Mouse (Mus musculus) hindbrain, postnatal 0 days (tissue): ENCODE measurements at regions not wholly inside any gene's neighbourhood (a gene's known extent, or its start where the extent isn't known, plus 50 kb on each side); places are given as distances from the start of the nearest gene placed in this dataset.
A peak's percentile ranks its signal among the peaks of the same experiment; 100 is the strongest.

ENCODE experiments used
- ATAC-seq: fragments of 200-750 bp; cut with Nextera tagmentation; 2 replicates; pipeline ENCODE4 v1.8.0; 2017; ENCODE audit warnings: mild to moderate bottlenecking, moderate TSS enrichment, moderate library complexity
- DNase-seq: peaks from one replicate; pipeline ENCODE4 v3.0.0-alpha.2; 2015; ENCODE audit warnings: low spot score
- H3K27ac ChIP-seq: fragments of 300-500 bp; sonication (generic); 2 replicates; pipeline ENCODE4 v1.5.1; 2014; ENCODE audit warnings: mild to moderate bottlenecking
- H3K27me3 ChIP-seq: fragments of 300-500 bp; sonication (generic); 2 replicates; pipeline ENCODE4 v1.6.1; 2014; ENCODE audit warnings: low read length, mixed read lengths; ENCODE audit not compliant: insufficient read depth
- H3K36me3 ChIP-seq: fragments of 300-500 bp; sonication (generic); 2 replicates; pipeline ENCODE4 v1.6.1; 2014; ENCODE audit warnings: low read length, mixed read lengths; ENCODE audit not compliant: insufficient read depth
- H3K4me1 ChIP-seq: fragments of 300-500 bp; sonication (generic); 2 replicates; pipeline ENCODE4 v1.6.1; 2014; ENCODE audit warnings: antibody characterized with exemption, low read length, mixed read lengths; ENCODE audit not compliant: insufficient read depth
- H3K4me2 ChIP-seq: fragments of 300-500 bp; sonication (generic); 2 replicates; pipeline ENCODE4 v1.6.1; 2014; ENCODE audit warnings: low read depth, mild to moderate bottlenecking, low read length, moderate library complexity, mixed read lengths
- H3K4me3 ChIP-seq: fragments of 300-500 bp; sonication (generic); 2 replicates; pipeline ENCODE4 v1.5.1; 2014; ENCODE audit warnings: low read length
- H3K9ac ChIP-seq: fragments of 300-500 bp; sonication (generic); replicated peaks from 2 replicates; pipeline ENCODE4 v1.6.1; 2014; ENCODE audit warnings: mild to moderate bottlenecking, low read length, moderate library complexity, mixed read lengths
- H3K9me3 ChIP-seq: fragments of 300-500 bp; sonication (generic); 2 replicates; pipeline ENCODE4 v1.6.1; 2016; ENCODE audit warnings: low read length, mixed read lengths
- CTCF ChIP-seq: IDR thresholded peaks from 2 replicates; pipeline ENCODE4 v1.5.1; 2016; ENCODE audit warnings: antibody characterized with exemption, control low read depth, low read depth
- WGBS: fragments of 180-500 bp; shearing (Covaris S2); extraction: QIAGEN DNeasy Blood & Tissue Kit; methylation state at CpG from one replicate; pipeline ENCODE4 v1.1.7; 2014; 5-methylcytosine and 5-hydroxymethylcytosine counted together

- H3K4me1 ChIP-seq, result no peaks in the 10 kb centered on the region; the same call in 1 of the 2 replicates
- ATAC-seq (no peak), DNase-seq (no peak)
- no peaks in the 10 kb centered on the region for H3K36me3 ChIP-seq
- H3K4me3 ChIP-seq, result no peak overlapping the region
- no peak overlapping the region for H3K4me2 ChIP-seq
- no peak overlapping the region for H3K9ac ChIP-seq
- no peak for TF ChIP-seq CTCF
- WGBS, result 72% methylated on average over 7 of the region's 7 CpGs
- no peaks in the 10 kb centered on the region for H3K27me3 ChIP-seq
- H3K27ac ChIP-seq, result no peak overlapping the region
- no peaks in the 10 kb centered on the region for H3K9me3 ChIP-seq
These were observed 60.0 kb downstream of the Dact2 start for GRCm38 (mm10) chr17:14144082-14144481.

- peak; percentile 23 for DNase-seq
- 66% methylated on average over 5 of the region's 5 CpGs for WGBS
These were observed 62.4 kb downstream of the Dact2 start for GRCm38 (mm10) chr17:14141669-14142068.

GRCm38 (mm10) chr17:14140266-14140665 lies 63.8 kb downstream of the Dact2 start:
- no peak for TF ChIP-seq CTCF
- no peak overlapping the region for H3K4me2 ChIP-seq
- ATAC-seq, result no peak
- no peak for DNase-seq
- no peaks in the 10 kb centered on the region; the same call in 1 of the 2 replicates for H3K4me1 ChIP-seq
- no peaks in the 10 kb centered on the region for H3K9me3 ChIP-seq
- WGBS, result 58% methylated on average over 2 of the region's 2 CpGs
- no peak overlapping the region for H3K9ac ChIP-seq
- H3K27ac ChIP-seq, result no peak overlapping the region
- no peaks in the 10 kb centered on the region for H3K27me3 ChIP-seq
- no peak overlapping the region for H3K4me3 ChIP-seq
- no peaks in the 10 kb centered on the region for H3K36me3 ChIP-seq

More at GRCm38 (mm10) chr17:14141669-14142068, 62.4 kb downstream of the Dact2 start:
- Histone ChIP-seq H3K9me3 (no peaks in the 10 kb centered on the region), H3K27ac (no peak overlapping the region), H3K27me3 (no peaks in the 10 kb centered on the region), H3K4me1 (no peaks in the 10 kb centered on the region; the same call in 1 of the 2 replicates), H3K4me2 (no peak overlapping the region), H3K9ac (no peak overlapping the region), H3K36me3 (no peaks in the 10 kb centered on the region), H3K4me3 (no peak overlapping the region)
- TF ChIP-seq CTCF, result no peak
- peak; percentile 48; the same call in 1 of the 2 replicates for ATAC-seq

GRCm38 (mm10) chr17:14138941-14139340 lies 65.2 kb downstream of the Dact2 start:
- no peak overlapping the region for H3K4me2 ChIP-seq
- ATAC-seq (no peak), DNase-seq (no peak)
- 84% methylated on average over 5 of the region's 5 CpGs for WGBS
- no peak overlapping the region for H3K27ac ChIP-seq
- H3K4me3 ChIP-seq, result no peak overlapping the region
- H3K4me1 ChIP-seq, result no peaks in the 10 kb centered on the region; the same call in 1 of the 2 replicates
- H3K9ac ChIP-seq, result no peak overlapping the region
- no peak for TF ChIP-seq CTCF
- H3K9me3 ChIP-seq, result no peaks in the 10 kb centered on the region
- H3K27me3 ChIP-seq, result no peaks in the 10 kb centered on the region
- H3K36me3 ChIP-seq, result no peaks in the 10 kb centered on the region

GRCm38 (mm10) chr17:14136702-14137315 lies 67.3 kb downstream of the Dact2 start:
- ATAC-seq (no peak), DNase-seq (peak; percentile 17)
- TF ChIP-seq CTCF, result peak; percentile 51
- Histone ChIP-seq H3K9me3 (no peaks in the 10 kb centered on the region), H3K27ac (no peak overlapping the region), H3K9ac (no peak overlapping the region), H3K4me2 (no peak overlapping the region), H3K4me3 (no peak overlapping the region), H3K4me1 (no peaks in the 10 kb centered on the region; the same call in 1 of the 2 replicates), H3K27me3 (no peaks in the 10 kb centered on the region), H3K36me3 (no peaks in the 10 kb centered on the region)
- 59% methylated on average over 6 of the region's 6 CpGs for WGBS

GRCm38 (mm10) chr17:14134604-14135003 lies 69.5 kb downstream of the Dact2 start:
- WGBS, result 72% methylated on average over 3 of the region's 3 CpGs
- Histone ChIP-seq H3K27me3 (no peaks in the 10 kb centered on the region), H3K4me1 (no peaks in the 10 kb centered on the region), H3K4me3 (no peak overlapping the region), H3K36me3 (no peaks in the 10 kb centered on the region), H3K9me3 (no peaks in the 10 kb centered on the region), H3K27ac (no peak overlapping the region), H3K4me2 (no peak overlapping the region), H3K9ac (no peak overlapping the region)
- no peak for ATAC-seq
- TF ChIP-seq CTCF, result no peak
- no peak for DNase-seq

- no peaks in the 10 kb centered on the region for H3K4me1 ChIP-seq
- no peak overlapping the region for H3K9ac ChIP-seq
- no peak overlapping the region for H3K27ac ChIP-seq
- 81% methylated on average over 2 of the region's 2 CpGs for WGBS
- no peak for DNase-seq
- H3K36me3 ChIP-seq, result no peaks in the 10 kb centered on the region
- no peaks in the 10 kb centered on the region for H3K9me3 ChIP-seq
- ATAC-seq, result no peak
- H3K4me3 ChIP-seq, result no peak overlapping the region
- no peak for TF ChIP-seq CTCF
- H3K4me2 ChIP-seq, result no peak overlapping the region
- no peaks in the 10 kb centered on the region for H3K27me3 ChIP-seq
These were observed 70.1 kb downstream of the Dact2 start for GRCm38 (mm10) chr17:14133986-14134385.
